Mouse (Mus musculus) Muller cell, postnatal 12 days (primary cell): Measurements from ENCODE around the gene P2ry12.

Experiments used
- DNase-seq: peaks from one replicate; pipeline ENCODE4 v3.0.0-alpha.2; 2015; ENCODE audit errors: inconsistent ontology term

P2ry12 gene

DNA sequence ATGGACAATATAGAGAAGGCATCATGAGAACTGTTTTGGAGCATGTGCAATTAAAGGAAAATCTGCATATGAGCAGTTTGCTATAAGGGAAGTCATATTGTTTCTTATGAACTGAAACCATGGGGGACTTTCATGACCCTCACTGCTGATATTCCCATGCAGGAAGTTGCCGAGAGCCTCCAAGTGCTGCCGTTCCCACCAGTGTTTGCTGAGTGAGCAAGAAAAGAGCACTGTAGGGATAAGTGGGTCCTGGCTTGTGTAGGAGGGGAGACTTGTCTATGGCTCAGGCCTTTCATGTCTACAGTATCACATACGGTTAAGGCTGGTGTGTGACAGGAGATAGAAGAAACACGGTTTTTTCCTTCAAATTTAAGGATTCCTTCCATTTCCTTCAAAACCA is 77.0 kb downstream of the P2ry12 start:
- no peak for DNase-seq

DNA sequence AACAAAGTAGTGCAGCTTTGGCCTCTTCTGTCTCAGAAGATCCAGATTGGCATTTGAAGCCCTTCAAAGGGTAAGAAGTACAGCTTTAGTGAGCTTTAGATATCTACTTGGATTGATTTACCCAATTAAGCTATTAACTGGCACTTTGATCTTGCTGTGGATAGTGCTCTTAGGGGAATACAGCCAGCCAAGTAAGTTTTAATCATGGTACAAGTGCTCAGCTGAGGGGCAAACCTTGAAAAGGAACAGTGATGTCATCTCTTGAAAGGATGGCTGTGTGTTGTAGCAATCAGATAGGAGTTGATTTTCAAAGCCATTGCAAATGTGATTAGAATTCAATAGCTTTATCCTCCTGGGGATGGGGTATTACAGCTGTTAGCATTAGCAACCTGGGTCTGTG is 80.5 kb downstream of the P2ry12 start:
- DNase-seq = no peak

DNA sequence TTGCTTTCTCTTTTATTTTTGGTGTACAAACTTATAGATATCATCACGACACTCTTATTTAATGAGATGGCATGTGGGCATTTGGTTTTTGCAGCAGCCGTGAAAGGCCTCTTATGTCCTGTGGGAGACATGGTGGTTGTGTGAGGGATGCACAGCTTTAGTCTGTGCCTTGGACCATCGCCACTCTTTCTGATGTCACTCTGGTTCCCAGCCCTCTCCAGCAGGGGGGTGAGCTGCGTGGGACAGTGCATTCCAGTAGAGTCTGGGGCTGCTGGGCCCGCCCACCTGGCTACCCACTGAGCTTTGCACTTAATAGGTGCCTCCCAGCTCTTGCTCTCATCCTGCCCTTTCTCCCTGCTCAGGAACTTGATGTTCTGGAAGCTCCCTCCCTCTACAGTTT is 81.5 kb downstream of the P2ry12 start:
- DNase-seq = peak; percentile 38

DNA sequence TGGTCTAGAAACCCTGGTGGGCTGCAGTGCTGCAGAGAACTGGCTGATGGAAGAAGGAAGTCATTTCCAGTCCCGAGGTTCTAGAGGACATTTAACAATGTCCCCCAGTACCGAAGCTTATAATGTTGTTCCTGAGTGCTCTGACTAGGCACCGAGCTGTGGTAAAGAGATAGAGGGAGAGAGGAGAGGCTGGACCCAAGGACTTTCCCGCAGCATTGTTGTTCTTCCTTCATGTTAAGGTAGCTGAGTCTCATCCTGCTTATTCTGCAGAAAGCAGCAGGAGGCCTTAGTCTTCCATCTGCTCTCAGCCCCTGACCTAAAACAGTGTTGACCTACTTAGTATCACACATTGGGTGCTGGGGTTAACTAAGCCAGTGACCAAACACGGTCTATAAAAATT is 85.8 kb downstream of the P2ry12 start:
- no peak for DNase-seq

DNA sequence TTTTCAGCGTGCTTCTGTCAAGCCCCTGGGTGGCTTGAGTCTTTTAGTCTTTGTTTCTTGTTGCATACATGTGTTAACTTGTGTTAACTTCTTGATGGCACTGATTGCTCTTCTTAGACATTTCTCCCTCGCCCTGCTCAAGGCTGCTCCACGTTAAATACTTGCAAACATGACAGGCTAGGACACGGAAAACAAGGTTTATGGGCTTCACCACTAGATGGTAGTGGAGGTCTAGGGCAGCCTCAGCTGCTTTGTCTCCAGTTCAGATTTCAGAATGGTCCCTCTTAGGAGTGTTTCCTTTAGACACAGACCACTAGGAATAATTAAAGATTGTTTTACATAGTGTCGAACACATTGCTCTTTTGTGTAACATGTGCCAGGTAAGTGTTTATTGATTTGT is 87.4 kb downstream of the P2ry12 start:
- no peak for DNase-seq

DNA sequence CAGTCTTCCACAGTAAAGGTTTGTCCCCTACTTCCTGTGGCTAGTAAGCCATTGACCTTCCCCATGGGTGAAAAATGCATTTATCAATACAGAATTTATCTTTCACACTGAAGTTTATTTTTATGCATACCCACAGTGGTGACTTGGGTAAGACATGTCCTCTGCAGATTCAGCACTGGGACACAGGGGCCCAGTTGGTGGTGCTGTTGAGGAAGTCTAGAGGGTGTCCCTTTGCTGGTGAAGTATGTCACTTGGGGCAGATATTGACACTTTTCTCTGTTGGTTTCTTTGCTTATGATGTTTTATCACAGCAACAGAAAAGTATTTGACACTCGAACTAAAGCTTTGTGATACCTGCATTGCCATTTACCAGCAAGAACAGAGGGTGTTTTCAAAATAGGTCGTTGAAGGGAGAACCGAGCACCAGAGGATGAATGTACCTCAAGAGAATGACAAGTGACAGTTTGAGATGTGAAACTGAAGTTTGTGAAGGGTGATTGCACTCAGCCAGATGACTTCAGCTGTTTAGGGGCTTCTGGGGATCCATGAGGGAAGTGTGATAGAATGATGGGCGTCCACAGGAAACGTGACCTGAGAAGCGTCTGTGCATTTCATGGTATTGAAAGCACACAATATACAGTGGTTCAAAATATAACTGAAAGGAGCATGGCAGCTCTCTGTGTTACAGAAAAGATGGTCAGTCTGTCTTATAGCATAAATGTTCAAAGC is 88.1 kb downstream of the P2ry12 start:
- DNase-seq = no peak

DNA sequence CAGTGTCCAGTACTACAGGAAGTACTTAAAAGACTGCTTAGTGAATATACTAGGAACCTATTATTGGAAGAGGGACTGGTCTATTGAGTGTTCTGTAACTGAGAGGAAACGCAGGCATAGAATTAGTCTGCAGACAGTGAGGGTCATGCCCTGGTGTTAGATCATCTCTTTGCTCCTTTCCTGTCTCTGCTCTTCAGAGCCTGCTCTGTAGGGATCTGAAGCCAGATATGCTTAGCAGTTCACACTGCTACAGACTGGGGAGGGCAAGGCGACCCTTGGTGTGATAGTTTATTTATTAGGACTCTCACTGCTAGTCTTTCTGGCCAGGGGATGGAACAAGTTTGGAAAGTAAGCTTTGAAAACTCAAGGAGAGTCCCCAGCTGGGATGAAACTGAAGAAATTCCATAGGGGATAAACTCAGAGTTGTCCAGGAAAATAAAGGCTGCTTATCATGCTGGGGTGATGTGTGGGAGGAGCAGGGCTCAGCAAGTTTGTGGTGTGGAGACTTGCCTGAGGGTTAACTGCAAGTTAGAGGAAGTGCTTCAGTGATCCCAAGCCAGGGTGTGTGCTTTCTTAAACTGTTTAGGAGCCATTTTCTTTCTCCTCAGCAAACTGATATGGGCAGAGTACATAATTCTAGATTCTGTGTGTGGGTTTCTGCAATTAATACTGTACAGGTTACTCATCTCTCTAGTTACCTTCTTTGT is 92.6 kb downstream of the P2ry12 start:
- no peak for DNase-seq

DNA sequence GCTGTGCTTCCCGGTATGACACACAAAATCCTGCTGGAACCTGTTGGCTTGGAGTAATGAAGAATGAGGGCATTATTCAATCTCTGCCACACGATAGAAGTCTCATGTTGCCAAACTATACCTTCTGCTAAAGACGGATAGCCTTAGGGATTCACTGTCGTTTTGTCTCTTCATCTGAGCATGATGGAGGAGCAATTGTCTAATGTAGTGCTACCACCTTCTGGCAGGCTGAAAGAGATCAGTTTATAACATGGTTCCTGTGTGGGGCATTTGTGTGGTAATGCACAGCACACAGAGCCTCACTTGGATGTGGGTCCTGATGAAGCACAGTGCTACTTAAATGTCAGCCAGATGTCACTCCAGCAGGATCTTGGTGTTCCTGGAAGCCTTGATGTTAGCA is 93.5 kb downstream of the P2ry12 start:
- DNase-seq = no peak

DNA sequence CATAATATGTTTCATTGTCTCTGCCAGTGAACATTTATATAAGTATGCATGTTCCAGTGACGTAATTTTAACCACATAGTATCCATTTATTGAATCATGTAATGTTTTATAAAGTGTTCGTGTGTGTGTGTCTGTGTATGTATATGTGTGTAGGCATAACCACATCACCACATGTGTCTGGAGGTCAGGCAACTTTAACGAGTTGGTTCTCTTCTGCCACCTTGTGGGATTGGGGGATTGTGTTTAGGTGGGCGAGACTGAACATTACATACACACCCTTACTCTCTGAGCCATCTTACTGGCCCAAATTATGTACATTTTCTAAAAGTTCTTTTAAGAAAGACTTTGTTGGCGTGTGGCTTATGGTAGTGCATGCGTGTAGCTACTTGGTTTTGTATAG is 94.2 kb downstream of the P2ry12 start:
- DNase-seq = no peak

DNA sequence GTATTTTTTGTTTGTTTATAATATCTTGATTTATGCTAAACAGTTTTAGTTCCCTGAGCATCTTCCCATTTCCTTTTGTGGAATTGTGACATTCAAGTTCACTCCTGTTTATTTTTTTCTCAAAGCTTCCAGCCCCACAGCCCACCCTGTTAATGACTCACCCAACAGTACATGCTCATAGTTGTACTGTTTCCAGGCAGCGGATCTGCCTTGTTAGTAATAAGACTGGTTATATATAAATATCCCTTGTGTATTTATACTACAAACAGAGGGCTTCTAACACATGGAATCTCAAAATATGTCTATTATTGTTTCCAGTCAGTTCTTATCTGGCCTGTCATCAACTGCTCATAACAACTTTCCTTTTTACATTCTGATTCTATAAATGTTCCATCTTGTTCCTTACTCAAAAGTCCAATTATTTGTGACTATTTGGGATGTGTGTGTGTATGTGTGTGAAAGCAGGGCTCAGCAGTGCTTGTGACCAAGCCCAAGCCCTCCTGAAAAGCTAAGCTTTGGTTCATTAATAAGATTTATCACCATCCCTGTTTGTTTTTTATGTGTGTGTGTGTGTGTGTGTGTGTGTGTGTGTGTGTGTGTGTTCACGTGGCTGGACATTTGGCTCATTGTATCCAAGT is 95.1 kb downstream of the P2ry12 start:
- DNase-seq = no peak
